Mouse (Mus musculus): ENCODE measurements around the gene Olfr983. TPM values are rescaled to one million over a fixed set of nuclear protein-coding genes. Genes with fewer than 3 reads are reported as not detected.
A peak's percentile ranks its signal among the peaks of the same experiment; 100 is the strongest.

Gene Olfr983
- not detected in 2 replicates for polyA plus RNA-seq (2015; fragmentation: Nextera tagmentation; extraction: Ambion mirVana)

DNA sequence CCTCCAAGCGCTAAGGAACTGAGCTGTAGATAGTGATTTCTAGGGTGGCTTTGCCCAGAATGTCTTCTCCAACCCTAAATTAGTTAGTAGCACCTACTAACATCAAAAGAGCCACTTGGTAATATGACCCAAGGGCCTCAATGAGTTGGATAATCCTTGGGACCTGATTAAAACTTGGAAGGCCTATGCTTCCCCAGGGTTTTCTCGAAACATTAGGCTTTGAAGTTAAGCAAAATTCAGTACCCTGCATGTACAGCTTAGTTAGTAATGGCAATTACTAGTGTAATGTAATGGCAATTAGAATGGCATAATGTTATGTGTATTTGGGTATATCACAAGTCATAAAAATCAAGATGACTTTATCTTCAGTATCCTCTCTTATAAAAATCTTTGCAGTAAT, at the start of gene Olfr983:
TSS of gene Olfr983 (minus strand) at position 101 of the 400 bp plus-strand sequence.
- 76% methylated on average over 2 of the region's 2 CpGs for WGBS
- no peaks in the 10 kb centered on the region for H3K4me1 ChIP-seq (ENCODE audit: control insufficient read depth, insufficient read depth, low read depth, low read length)
- H3K9ac ChIP-seq (ENCODE audit: low read depth, low read length): no peak within 1 kb of the TSS
- H3K27me3 ChIP-seq (replicated peaks; ENCODE audit: control insufficient read depth, insufficient read depth, low read length): no peaks in the 10 kb centered on the region
- no peaks in the 10 kb centered on the region for H3K9me3 ChIP-seq (ENCODE audit: control insufficient read depth, low read length)
- H3K27ac ChIP-seq (ENCODE audit: low read depth, low read length): no peak within 1 kb of the TSS
- no peak for ATAC-seq
- H3K36me3 ChIP-seq (ENCODE audit: control insufficient read depth, insufficient read depth, low read length): no peaks in the 10 kb centered on the region
- H3K4me3 ChIP-seq (ENCODE audit: low read length): no peak within 1 kb of the TSS
- no peak within 1 kb of the TSS for H3K4me2 ChIP-seq (ENCODE audit: low read length)

DNA sequence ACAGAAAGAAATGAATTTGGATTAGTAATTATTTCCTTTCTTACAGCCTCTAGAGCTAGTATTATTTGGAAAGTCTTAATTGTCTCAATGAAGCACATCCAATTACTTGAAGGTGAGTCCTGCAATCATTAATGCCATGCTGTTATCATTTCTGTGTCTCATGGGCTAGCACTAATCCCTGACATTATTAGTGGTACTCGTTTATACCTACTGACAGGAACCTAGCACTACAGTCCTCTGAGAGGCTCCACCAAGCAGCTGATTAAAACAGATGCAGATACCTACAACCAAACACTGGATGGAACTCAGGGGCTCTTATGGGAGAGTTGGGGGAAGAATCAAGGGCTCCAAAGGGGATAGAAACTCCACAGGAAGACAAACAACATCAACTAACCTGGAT, 48.1 kb upstream of the Olfr983 start:
- Histone ChIP-seq H3K27ac (ENCODE audit: low read depth, low read length) (no peak overlapping the region), H3K36me3 (ENCODE audit: control insufficient read depth, insufficient read depth, low read length) (no peaks in the 10 kb centered on the region), H3K4me1 (ENCODE audit: control insufficient read depth, insufficient read depth, low read depth, low read length) (no peaks in the 10 kb centered on the region), H3K9me3 (ENCODE audit: control insufficient read depth, low read length) (no peaks in the 10 kb centered on the region), H3K9ac (ENCODE audit: low read depth, low read length) (no peak overlapping the region), H3K4me3 (ENCODE audit: low read length) (no peak overlapping the region), H3K27me3 (replicated peaks; ENCODE audit: control insufficient read depth, insufficient read depth, low read length) (no peaks in the 10 kb centered on the region), H3K4me2 (ENCODE audit: low read length) (no peak overlapping the region)
- 62% methylated on average over 1 of the region's 1 CpGs for WGBS
- ATAC-seq: peak; percentile 74

- 74% methylated on average over 4 of the region's 4 CpGs for WGBS
- H3K27ac ChIP-seq (ENCODE audit: low read depth, low read length): no peak overlapping the region
- ATAC-seq: no peak
- H3K4me2 ChIP-seq (ENCODE audit: low read length): no peak overlapping the region
- no peaks in the 10 kb centered on the region for H3K27me3 ChIP-seq (replicated peaks; ENCODE audit: control insufficient read depth, insufficient read depth, low read length)
- H3K4me1 ChIP-seq (ENCODE audit: control insufficient read depth, insufficient read depth, low read depth, low read length): no peaks in the 10 kb centered on the region
- H3K9me3 ChIP-seq (ENCODE audit: control insufficient read depth, low read length): no peaks in the 10 kb centered on the region
- H3K36me3 ChIP-seq (ENCODE audit: control insufficient read depth, insufficient read depth, low read length): no peaks in the 10 kb centered on the region
- H3K4me3 ChIP-seq (ENCODE audit: low read length): no peak overlapping the region
- no peak overlapping the region for H3K9ac ChIP-seq (ENCODE audit: low read depth, low read length)
Observed at GRCm38 (mm10) chr9:40139484-40139883, 46.1 kb upstream of the Olfr983 start.

GRCm38 (mm10) chr9:40136987-40137688, 43.7 kb upstream of the Olfr983 start:
- 82% methylated on average over 6 of the region's 6 CpGs for WGBS

DNA sequence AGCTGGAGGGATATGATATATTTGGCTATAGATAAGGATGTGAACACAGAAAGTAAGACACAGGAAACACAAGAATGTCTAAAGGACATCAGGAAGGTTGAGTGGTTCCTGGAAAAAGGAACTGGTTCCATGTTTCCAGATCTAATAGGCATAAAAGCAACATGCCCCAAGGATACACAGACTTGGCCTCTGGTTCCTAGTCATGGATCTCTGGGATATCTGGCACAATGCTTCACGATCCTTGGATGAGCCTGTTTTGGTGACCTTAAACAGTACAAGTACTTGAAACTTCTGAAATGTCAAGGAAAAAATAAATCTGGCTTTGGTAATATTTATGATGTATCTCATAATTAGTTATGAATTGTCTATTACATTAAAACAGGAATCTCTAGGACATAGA, 37.2 kb upstream of the Olfr983 start:
- ATAC-seq: no peak
- Histone ChIP-seq H3K27ac (ENCODE audit: low read depth, low read length) (no peak overlapping the region), H3K9me3 (ENCODE audit: control insufficient read depth, low read length) (no peaks in the 10 kb centered on the region), H3K36me3 (ENCODE audit: control insufficient read depth, insufficient read depth, low read length) (no peaks in the 10 kb centered on the region), H3K4me3 (ENCODE audit: low read length) (no peak overlapping the region), H3K9ac (ENCODE audit: low read depth, low read length) (no peak overlapping the region), H3K27me3 (replicated peaks; ENCODE audit: control insufficient read depth, insufficient read depth, low read length) (no peaks in the 10 kb centered on the region), H3K4me1 (ENCODE audit: control insufficient read depth, insufficient read depth, low read depth, low read length) (no peaks in the 10 kb centered on the region), H3K4me2 (ENCODE audit: low read length) (no peak overlapping the region)
- WGBS: 95% methylated on average over 1 of the region's 1 CpGs

More at GRCm38 (mm10) chr9:40136987-40137688, 43.7 kb upstream of the Olfr983 start:
- H3K9me3 ChIP-seq (ENCODE audit: control insufficient read depth, low read length): no peaks in the 10 kb centered on the region
- H3K27ac ChIP-seq (ENCODE audit: low read depth, low read length): no peak overlapping the region
- no peak overlapping the region for H3K4me2 ChIP-seq (ENCODE audit: low read length)
- no peaks in the 10 kb centered on the region for H3K36me3 ChIP-seq (ENCODE audit: control insufficient read depth, insufficient read depth, low read length)
- H3K9ac ChIP-seq (ENCODE audit: low read depth, low read length): no peak overlapping the region
- no peak for ATAC-seq
- H3K4me1 ChIP-seq (ENCODE audit: control insufficient read depth, insufficient read depth, low read depth, low read length): no peaks in the 10 kb centered on the region
- H3K27me3 ChIP-seq (replicated peaks; ENCODE audit: control insufficient read depth, insufficient read depth, low read length): no peaks in the 10 kb centered on the region
- no peak overlapping the region for H3K4me3 ChIP-seq (ENCODE audit: low read length)

GRCm38 (mm10) chr9:40130084-40130483, 36.7 kb upstream of the Olfr983 start, which contains the start of gene Olfr985:
Gene Olfr985, minus strand, starts transcription at chr9:40130184.
- H3K36me3 ChIP-seq (ENCODE audit: control insufficient read depth, insufficient read depth, low read length): no peaks in the 10 kb centered on the region
- no peak within 1 kb of the TSS for H3K4me2 ChIP-seq (ENCODE audit: low read length)
- no peak within 1 kb of the TSS for H3K9ac ChIP-seq (ENCODE audit: low read depth, low read length)
- ATAC-seq: no peak
- WGBS: 94% methylated on average over 1 of the region's 1 CpGs
- H3K27me3 ChIP-seq (replicated peaks; ENCODE audit: control insufficient read depth, insufficient read depth, low read length): no peaks in the 10 kb centered on the region
- no peak within 1 kb of the TSS for H3K27ac ChIP-seq (ENCODE audit: low read depth, low read length)
- H3K4me1 ChIP-seq (ENCODE audit: control insufficient read depth, insufficient read depth, low read depth, low read length): no peaks in the 10 kb centered on the region
- no peak within 1 kb of the TSS for H3K4me3 ChIP-seq (ENCODE audit: low read length)
- no peaks in the 10 kb centered on the region for H3K9me3 ChIP-seq (ENCODE audit: control insufficient read depth, low read length)

DNA sequence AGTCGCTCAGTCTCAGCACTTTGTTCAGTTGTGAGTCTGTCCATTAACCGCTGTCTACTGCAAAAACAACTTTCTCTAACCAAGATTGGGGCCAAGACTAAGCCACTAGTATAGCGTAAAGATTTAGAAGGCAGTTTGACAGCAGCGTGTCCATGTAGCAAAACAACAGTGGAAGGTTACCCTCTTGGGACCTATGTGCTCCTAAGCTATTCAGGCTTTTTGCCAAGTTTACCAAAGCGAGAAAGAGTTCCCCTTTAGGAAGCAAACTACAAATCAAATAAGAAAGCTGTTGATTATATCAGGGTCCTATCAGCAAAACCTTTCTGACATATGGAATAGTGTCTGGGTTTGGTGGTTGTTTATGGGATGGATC, 23.9 kb upstream of the Olfr983 start:
- ATAC-seq: no peak
- 81% methylated on average over 5 of the region's 5 CpGs for WGBS
- H3K4me2 ChIP-seq (ENCODE audit: low read length): no peak overlapping the region
- H3K36me3 ChIP-seq (ENCODE audit: control insufficient read depth, insufficient read depth, low read length): no peaks in the 10 kb centered on the region
- H3K4me1 ChIP-seq (ENCODE audit: control insufficient read depth, insufficient read depth, low read depth, low read length): no peaks in the 10 kb centered on the region
- no peak overlapping the region for H3K27ac ChIP-seq (ENCODE audit: low read depth, low read length)
- H3K27me3 ChIP-seq (replicated peaks; ENCODE audit: control insufficient read depth, insufficient read depth, low read length): no peaks in the 10 kb centered on the region
- H3K9me3 ChIP-seq (ENCODE audit: control insufficient read depth, low read length): no peaks in the 10 kb centered on the region
- H3K4me3 ChIP-seq (ENCODE audit: low read length): no peak overlapping the region
- no peak overlapping the region for H3K9ac ChIP-seq (ENCODE audit: low read depth, low read length)

- no peaks in the 10 kb centered on the region for H3K36me3 ChIP-seq (ENCODE audit: control insufficient read depth, insufficient read depth, low read length)
- H3K4me3 ChIP-seq (ENCODE audit: low read length): no peak overlapping the region
- 68% methylated on average over 10 of the region's 10 CpGs for WGBS
- no peak overlapping the region for H3K27ac ChIP-seq (ENCODE audit: low read depth, low read length)
- no peak overlapping the region for H3K9ac ChIP-seq (ENCODE audit: low read depth, low read length)
- no peak overlapping the region for H3K4me2 ChIP-seq (ENCODE audit: low read length)
- H3K9me3 ChIP-seq (ENCODE audit: control insufficient read depth, low read length): no peaks in the 10 kb centered on the region
- no peaks in the 10 kb centered on the region for H3K4me1 ChIP-seq (ENCODE audit: control insufficient read depth, insufficient read depth, low read depth, low read length)
- H3K27me3 ChIP-seq (replicated peaks; ENCODE audit: control insufficient read depth, insufficient read depth, low read length): no peaks in the 10 kb centered on the region
- no peak for ATAC-seq
Observed at GRCm38 (mm10) chr9:40116645-40117286, 23.4 kb upstream of the Olfr983 start.

GRCm38 (mm10) chr9:40114106-40114505, 20.7 kb upstream of the Olfr983 start, which contains the start of gene Olfr984:
Gene Olfr984, minus strand, starts transcription at chr9:40114206.
- no peak for ATAC-seq
- H3K9me3 ChIP-seq (ENCODE audit: control insufficient read depth, low read length): no peaks in the 10 kb centered on the region
- no peak within 1 kb of the TSS for H3K4me3 ChIP-seq (ENCODE audit: low read length)
- H3K27me3 ChIP-seq (replicated peaks; ENCODE audit: control insufficient read depth, insufficient read depth, low read length): no peaks in the 10 kb centered on the region
- no peaks in the 10 kb centered on the region for H3K36me3 ChIP-seq (ENCODE audit: control insufficient read depth, insufficient read depth, low read length)
- no peaks in the 10 kb centered on the region for H3K4me1 ChIP-seq (ENCODE audit: control insufficient read depth, insufficient read depth, low read depth, low read length)
- no peak within 1 kb of the TSS for H3K9ac ChIP-seq (ENCODE audit: low read depth, low read length)
- no peak within 1 kb of the TSS for H3K27ac ChIP-seq (ENCODE audit: low read depth, low read length)
- 78% methylated on average over 2 of the region's 2 CpGs for WGBS
- H3K4me2 ChIP-seq (ENCODE audit: low read length): no peak within 1 kb of the TSS
